Mouse (Mus musculus): ENCODE measurements at regions not wholly inside any gene's neighbourhood (a gene's known extent, or its start where the extent isn't known, plus 50 kb on each side); places are given as distances from the start of the nearest gene placed in this dataset.

GRCm38 (mm10) chr13:117425015-117425414 lies 177.1 kb upstream of the Hcn1 start:
- Histone ChIP-seq H3K9ac (ENCODE audit: low read length) (no peak overlapping the region), H3K9me3 (ENCODE audit: control insufficient read depth, low read length) (no peaks in the 10 kb centered on the region), H3K27ac (ENCODE audit: low read length) (no peak overlapping the region), H3K36me3 (ENCODE audit: control insufficient read depth, insufficient read depth, low read length) (no peaks in the 10 kb centered on the region), H3K4me2 (ENCODE audit: low read depth, low read length) (no peak overlapping the region), H3K4me1 (replicated peaks; ENCODE audit: control insufficient read depth, insufficient read depth, low read length) (no peaks in the 10 kb centered on the region), H3K27me3 (ENCODE audit: control insufficient read depth, insufficient read depth, low read depth, low read length) (no peaks in the 10 kb centered on the region), H3K4me3 (ENCODE audit: low read length) (no peak overlapping the region)
- no peak for ATAC-seq (ENCODE audit: low read depth)
- 70% methylated on average over 1 of the region's 1 CpGs for WGBS

- Histone ChIP-seq H3K4me1 (replicated peaks; ENCODE audit: control insufficient read depth, insufficient read depth, low read length) (no peaks in the 10 kb centered on the region), H3K9ac (ENCODE audit: low read length) (no peak overlapping the region), H3K27me3 (ENCODE audit: control insufficient read depth, insufficient read depth, low read depth, low read length) (no peaks in the 10 kb centered on the region), H3K9me3 (ENCODE audit: control insufficient read depth, low read length) (no peaks in the 10 kb centered on the region), H3K27ac (ENCODE audit: low read length) (no peak overlapping the region), H3K36me3 (ENCODE audit: control insufficient read depth, insufficient read depth, low read length) (no peaks in the 10 kb centered on the region), H3K4me3 (ENCODE audit: low read length) (no peak overlapping the region), H3K4me2 (ENCODE audit: low read depth, low read length) (no peak overlapping the region)
- WGBS: 64% methylated on average over 3 of the region's 3 CpGs
- ATAC-seq (ENCODE audit: low read depth): no peak
These were observed 134.7 kb upstream of the Hcn1 start for GRCm38 (mm10) chr13:117467407-117467806.

GRCm38 (mm10) chr13:117472726-117473125 lies 129.4 kb upstream of the Hcn1 start:
- Histone ChIP-seq H3K4me2 (ENCODE audit: low read depth, low read length) (no peak overlapping the region), H3K27ac (ENCODE audit: low read length) (no peak overlapping the region), H3K9me3 (ENCODE audit: control insufficient read depth, low read length) (no peaks in the 10 kb centered on the region), H3K4me3 (ENCODE audit: low read length) (no peak overlapping the region), H3K9ac (ENCODE audit: low read length) (no peak overlapping the region), H3K27me3 (ENCODE audit: control insufficient read depth, insufficient read depth, low read depth, low read length) (no peaks in the 10 kb centered on the region), H3K4me1 (replicated peaks; ENCODE audit: control insufficient read depth, insufficient read depth, low read length) (no peaks in the 10 kb centered on the region), H3K36me3 (ENCODE audit: control insufficient read depth, insufficient read depth, low read length) (no peaks in the 10 kb centered on the region)
- no peak for ATAC-seq (ENCODE audit: low read depth)
- WGBS: 51% methylated on average over 5 of the region's 5 CpGs

DNA sequence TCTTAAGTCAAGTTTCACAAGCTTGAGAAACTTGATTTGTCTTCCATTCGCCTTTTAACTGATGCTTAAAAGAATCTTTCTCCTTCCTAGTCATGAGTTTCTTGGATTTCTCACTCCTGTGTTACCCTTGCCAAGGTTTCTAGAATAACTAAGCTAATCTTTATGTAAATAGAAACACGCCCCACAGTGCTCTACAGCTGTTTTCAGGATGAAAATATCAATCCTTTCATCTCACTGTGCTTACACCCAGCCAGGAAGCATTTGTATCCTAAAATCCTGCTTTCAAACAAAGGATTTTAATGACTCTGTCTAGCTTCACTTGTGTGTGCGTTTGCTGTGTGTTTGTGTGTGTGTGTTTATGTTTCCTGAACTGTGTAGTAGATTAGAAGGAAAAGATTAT lies 119.5 kb upstream of the Hcn1 start:
- Histone ChIP-seq H3K27me3 (ENCODE audit: control insufficient read depth, insufficient read depth, low read depth, low read length) (no peaks in the 10 kb centered on the region), H3K36me3 (ENCODE audit: control insufficient read depth, insufficient read depth, low read length) (no peaks in the 10 kb centered on the region), H3K4me1 (replicated peaks; ENCODE audit: control insufficient read depth, insufficient read depth, low read length) (no peaks in the 10 kb centered on the region), H3K9me3 (ENCODE audit: control insufficient read depth, low read length) (no peaks in the 10 kb centered on the region), H3K27ac (ENCODE audit: low read length) (no peak overlapping the region), H3K4me3 (ENCODE audit: low read length) (no peak overlapping the region), H3K9ac (ENCODE audit: low read length) (no peak overlapping the region), H3K4me2 (ENCODE audit: low read depth, low read length) (no peak overlapping the region)
- WGBS: 27% methylated on average over 3 of the region's 3 CpGs
- ATAC-seq (ENCODE audit: low read depth): no peak

DNA sequence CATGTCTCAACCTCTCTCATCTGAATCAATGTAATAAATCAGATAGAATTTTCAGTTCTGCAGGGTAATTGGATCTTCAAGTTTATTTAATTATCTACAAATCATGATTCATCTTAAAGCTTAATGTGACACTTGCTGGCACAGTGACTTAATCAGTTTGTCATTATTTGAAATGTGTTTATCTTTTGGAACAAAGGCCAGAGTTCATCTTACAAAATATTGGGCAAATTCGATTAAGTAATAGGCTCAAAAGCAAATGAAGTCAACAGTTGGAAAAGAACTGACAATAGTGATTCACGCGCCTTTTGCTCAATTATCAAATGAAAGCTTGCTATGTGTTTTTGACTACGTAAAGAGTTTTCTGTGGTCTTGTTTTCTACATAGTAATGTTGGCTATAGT lies 93.4 kb upstream of the Hcn1 start:
- no peak overlapping the region for H3K27ac ChIP-seq (ENCODE audit: low read length)
- no peaks in the 10 kb centered on the region for H3K9me3 ChIP-seq (ENCODE audit: control insufficient read depth, low read length)
- no peak overlapping the region for H3K4me2 ChIP-seq (ENCODE audit: low read depth, low read length)
- no peak overlapping the region for H3K4me3 ChIP-seq (ENCODE audit: low read length)
- no peaks in the 10 kb centered on the region for H3K27me3 ChIP-seq (ENCODE audit: control insufficient read depth, insufficient read depth, low read depth, low read length)
- ATAC-seq (ENCODE audit: low read depth): no peak
- 75% methylated on average over 4 of the region's 4 CpGs for WGBS
- H3K36me3 ChIP-seq (ENCODE audit: control insufficient read depth, insufficient read depth, low read length): no peaks in the 10 kb centered on the region
- H3K9ac ChIP-seq (ENCODE audit: low read length): no peak overlapping the region
- H3K4me1 ChIP-seq (replicated peaks; ENCODE audit: control insufficient read depth, insufficient read depth, low read length): no peaks in the 10 kb centered on the region

GRCm38 (mm10) chr13:117550108-117550507 lies 52.0 kb upstream of the Hcn1 start:
- Histone ChIP-seq H3K4me1 (replicated peaks; ENCODE audit: control insufficient read depth, insufficient read depth, low read length) (no peaks in the 10 kb centered on the region), H3K4me2 (ENCODE audit: low read depth, low read length) (no peak overlapping the region), H3K4me3 (ENCODE audit: low read length) (no peak overlapping the region), H3K9me3 (ENCODE audit: control insufficient read depth, low read length) (no peaks in the 10 kb centered on the region), H3K27ac (ENCODE audit: low read length) (no peak overlapping the region), H3K27me3 (ENCODE audit: control insufficient read depth, insufficient read depth, low read depth, low read length) (no peaks in the 10 kb centered on the region), H3K9ac (ENCODE audit: low read length) (no peak overlapping the region), H3K36me3 (ENCODE audit: control insufficient read depth, insufficient read depth, low read length) (no peaks in the 10 kb centered on the region)
- 32% methylated on average over 3 of the region's 3 CpGs for WGBS
- no peak for ATAC-seq (ENCODE audit: low read depth)
